Comparison of ENCODE assay signal across 9 mouse cellular contexts in the genomic region with DNA sequence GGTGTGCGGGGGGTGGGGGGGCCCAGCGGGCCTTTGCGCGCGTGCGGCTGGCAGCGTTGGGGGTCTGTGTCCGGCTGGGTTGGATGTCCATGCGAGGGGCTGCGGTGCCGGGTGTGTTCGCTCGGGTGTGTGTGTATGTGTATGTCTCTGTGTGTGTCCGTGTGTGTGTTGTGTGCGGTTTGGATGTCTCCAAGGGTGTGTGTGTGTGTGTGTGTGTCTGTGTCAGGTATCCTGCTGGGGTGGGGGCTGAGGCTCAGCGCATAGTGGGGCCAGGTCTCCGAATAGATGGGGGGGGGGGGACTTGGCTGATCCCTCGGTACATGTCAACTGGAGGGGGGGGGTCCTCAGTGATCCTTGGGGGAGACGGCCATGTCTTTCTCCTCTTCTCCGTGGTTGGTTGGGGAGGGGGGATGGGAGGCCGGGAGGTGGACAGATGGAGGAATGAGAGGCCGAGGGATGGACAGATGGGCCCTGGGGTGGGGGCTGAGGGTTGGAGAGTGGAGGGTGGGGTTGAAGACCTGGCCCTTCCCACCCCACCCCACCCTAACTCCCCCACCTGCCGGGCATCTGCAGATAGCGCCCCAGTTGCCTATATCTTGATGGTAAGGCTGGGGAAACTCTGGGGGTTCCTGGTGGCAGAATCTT. TPM values are rescaled to one million over a fixed set of nuclear protein-coding genes. Genes with fewer than 3 reads are reported as not detected.
DNase-seq lines count a peak whose midpoint lies in the region; ATAC-seq and TF ChIP-seq lines count a peak whose summit lies in the region.
"Had no signal": no experiment of that assay in that cellular context is flagged by ENCODE, and none has a peak within 500 bp of the region (broad histone marks: within the 10 kb centered on the region; RNA-seq: fewer than 3 reads in every experiment).

No protein-coding gene starts in this region.

- peak overlapping the region; percentile 92 for H3K4me2 ChIP-seq in intestine, postnatal 0 days (replicated peaks; ENCODE audit: low read depth)
- H3K4me2 ChIP-seq in stomach, embryonic 14.5 days (replicated peaks; ENCODE audit: low read depth, low read length) = peak overlapping the region; percentile 94

- no peak for ATAC-seq in megakaryocyte, adult 5-6 weeks (ENCODE audit: poor library complexity, severe bottlenecking)
- ATAC-seq in intestine, postnatal 0 days = no peak
- 0 out of 2 replicates have a peak, but pooled peaks have one; percentile 19 for ATAC-seq in stomach, embryonic 14.5 days (ENCODE audit: insufficient number of reproducible peaks, insufficient read depth, low FRiP score, low read depth)

- peak; percentile 43 to 72 for DNase-seq in cerebellum, postnatal 25 days
- no peak for DNase-seq in cerebellum, adult 11-12 months
- DNase-seq in urinary bladder, postnatal 25 days (ENCODE audit: low spot score) = no peak
- no peak for DNase-seq in ovary, postnatal 36 days (ENCODE audit: low spot score)

- peaks cover 31% of the 10 kb centered on the region for H3K4me1 ChIP-seq in megakaryocyte, embryonic 14.5 days
- H3K4me1 ChIP-seq in intestine, postnatal 0 days (replicated peaks; ENCODE audit: control insufficient read depth, insufficient read depth, low read length) = no peaks in the 10 kb centered on the region
- peaks cover 6% of the 10 kb centered on the region; the same call in 1 of the 2 replicates for H3K4me1 ChIP-seq in stomach, embryonic 14.5 days (ENCODE audit: control insufficient read depth, insufficient read depth, low read length)

- peak overlapping the region; percentile 59 for H3K9ac ChIP-seq in intestine, postnatal 0 days (ENCODE audit: low read depth, low read length)
- peak overlapping the region; percentile 80 for H3K9ac ChIP-seq in stomach, embryonic 14.5 days (replicated peaks; ENCODE audit: low read depth, low read length)

- 2% methylated on average over 22 of the region's 24 CpGs for WGBS in intestine, postnatal 0 days
- 1% methylated on average over 23 of the region's 24 CpGs for WGBS in stomach, embryonic 14.5 days

- H3K27me3 ChIP-seq in megakaryocyte, embryonic 14.5 days (replicated peaks) = peaks cover 24% of the 10 kb centered on the region
- H3K27me3 ChIP-seq in intestine, postnatal 0 days (replicated peaks; ENCODE audit: control insufficient read depth, insufficient read depth, low read length) = no peaks in the 10 kb centered on the region
- no peaks in the 10 kb centered on the region for H3K27me3 ChIP-seq in stomach, embryonic 14.5 days (ENCODE audit: control insufficient read depth, insufficient read depth, low read length)

- H3K4me3 ChIP-seq in megakaryocyte, embryonic 14.5 days (replicated peaks) = peak overlapping the region; percentile 94
- peak overlapping the region; percentile 59 for H3K4me3 ChIP-seq in intestine, postnatal 0 days (ENCODE audit: low read depth, low read length)
- peak overlapping the region; percentile 80 for H3K4me3 ChIP-seq in stomach, embryonic 14.5 days (ENCODE audit: low read depth, low read length)

- H3K9me3 ChIP-seq in megakaryocyte, embryonic 14.5 days = no peaks in the 10 kb centered on the region
- H3K9me3 ChIP-seq in intestine, postnatal 0 days (ENCODE audit: control insufficient read depth) = no peaks in the 10 kb centered on the region
- H3K9me3 ChIP-seq in stomach, embryonic 14.5 days (ENCODE audit: control insufficient read depth, low read depth, low read length) = no peaks in the 10 kb centered on the region

- no peak for TF ChIP-seq CTCF in intestine, postnatal 0 days (IDR thresholded peaks at IDR 0.05; ENCODE audit: low read depth)

- H3K36me3 ChIP-seq in megakaryocyte, embryonic 14.5 days (replicated peaks; ENCODE audit: low read length) = peaks cover 5% of the 10 kb centered on the region
- no peaks in the 10 kb centered on the region for H3K36me3 ChIP-seq in intestine, postnatal 0 days (ENCODE audit: control insufficient read depth, insufficient read depth)
- H3K36me3 ChIP-seq in stomach, embryonic 14.5 days (ENCODE audit: control insufficient read depth, insufficient read depth, low read length) = no peaks in the 10 kb centered on the region

- no peak overlapping the region for H3K27ac ChIP-seq in intestine, postnatal 0 days (ENCODE audit: low read depth, low read length)
- no peak overlapping the region for H3K27ac ChIP-seq in stomach, embryonic 14.5 days (ENCODE audit: low read length)

RNA-seq across cellular contexts. Expression of a gene that starts 0.7 kb away (rescaled TPM):
- 3.4 and 4.0 TPM in 2 replicates for polyA plus RNA-seq in megakaryocyte, embryonic 14.5 days (2012; ENCODE audit: insufficient read depth, low replicate concordance)
- 1.0 and 1.7 TPM in 2 replicates for total RNA-seq in megakaryocyte, adult 5-6 weeks (2015)
- 0.66 and 0.98 TPM in 2 replicates for total RNA-seq in megakaryocyte, adult 5-6 weeks (2017)
- polyA plus RNA-seq in intestine, postnatal 0 days (2015; fragmentation: Nextera tagmentation; extraction: Ambion mirVana) = 0.55 and 0.82 TPM in 2 replicates
- 4.2 and 5.3 TPM in 2 replicates for polyA plus RNA-seq in stomach, embryonic 14.5 days (2014; fragmentation: Nextera tagmentation; extraction: Ambion mirVana)
- polyA plus RNA-seq: C2C12 had no signal

RNA-seq across cellular contexts. Expression of a gene that starts 15.2 kb away (rescaled TPM):
- 4.7 and 41.3 TPM in 2 replicates for polyA plus RNA-seq in megakaryocyte, embryonic 14.5 days (2012; ENCODE audit: insufficient read depth, low replicate concordance)
- 544 and 552 TPM in 2 replicates for total RNA-seq in megakaryocyte, adult 5-6 weeks (2015)
- 837 and 967 TPM in 2 replicates for total RNA-seq in megakaryocyte, adult 5-6 weeks (2017)
- polyA plus RNA-seq in intestine, postnatal 0 days (2015; fragmentation: Nextera tagmentation; extraction: Ambion mirVana) = 33.6 and 35.0 TPM in 2 replicates
- 17.0 and 17.2 TPM in 2 replicates for polyA plus RNA-seq in stomach, embryonic 14.5 days (2014; fragmentation: Nextera tagmentation; extraction: Ambion mirVana)
- polyA plus RNA-seq: C2C12 had no signal

RNA-seq across cellular contexts. Expression of a gene that starts 57.8 kb away (rescaled TPM):
- polyA plus RNA-seq in megakaryocyte, embryonic 14.5 days (2012; ENCODE audit: insufficient read depth, low replicate concordance) = not detected in 2 replicates
- total RNA-seq in megakaryocyte, adult 5-6 weeks (2015) = not detected in 2 replicates
- total RNA-seq in megakaryocyte, adult 5-6 weeks (2017) = not detected in 2 replicates
- not detected in 2 replicates for polyA plus RNA-seq in intestine, postnatal 0 days (2015; fragmentation: Nextera tagmentation; extraction: Ambion mirVana)
- polyA plus RNA-seq in stomach, embryonic 14.5 days (2014; fragmentation: Nextera tagmentation; extraction: Ambion mirVana) = not detected in 2 replicates
- polyA plus RNA-seq: C2C12 had no signal

RNA-seq across cellular contexts. Expression of a gene that starts 59.7 kb away (rescaled TPM):
- polyA plus RNA-seq in megakaryocyte, embryonic 14.5 days (2012; ENCODE audit: insufficient read depth, low replicate concordance) = 38.6 and 78.0 TPM in 2 replicates
- total RNA-seq in megakaryocyte, adult 5-6 weeks (2015) = 42.1 and 46.8 TPM in 2 replicates
- 129 and 153 TPM in 2 replicates for total RNA-seq in megakaryocyte, adult 5-6 weeks (2017)
- 54.6 and 60.6 TPM in 2 replicates for polyA plus RNA-seq in intestine, postnatal 0 days (2015; fragmentation: Nextera tagmentation; extraction: Ambion mirVana)
- polyA plus RNA-seq in stomach, embryonic 14.5 days (2014; fragmentation: Nextera tagmentation; extraction: Ambion mirVana) = 67.3 and 73.2 TPM in 2 replicates

RNA-seq across cellular contexts. Expression of a gene that starts 60.0 kb away (rescaled TPM):
- 15.2 and 24.0 TPM in 2 replicates for polyA plus RNA-seq in megakaryocyte, embryonic 14.5 days (2012; ENCODE audit: insufficient read depth, low replicate concordance)
- total RNA-seq in megakaryocyte, adult 5-6 weeks (2015) = 14.7 and 15.4 TPM in 2 replicates
- total RNA-seq in megakaryocyte, adult 5-6 weeks (2017) = 9.0 and 9.4 TPM in 2 replicates
- polyA plus RNA-seq in intestine, postnatal 0 days (2015; fragmentation: Nextera tagmentation; extraction: Ambion mirVana) = 42.7 and 44.2 TPM in 2 replicates
- 47.1 and 51.1 TPM in 2 replicates for polyA plus RNA-seq in stomach, embryonic 14.5 days (2014; fragmentation: Nextera tagmentation; extraction: Ambion mirVana)

Comparison
In these comparisons a context has a peak if more than half of its experiments do, and no peak if none do; other contexts are left out.
1. DNase-seq: peak in cerebellum, postnatal 25 days (2 of 2); none in cerebellum, adult 11-12 months (single experiment), urinary bladder, postnatal 25 days (single experiment) and ovary, postnatal 36 days (single experiment).
2. Peak in every context shown above with its lines, with median percentiles within 50 percentile points of each other: H3K4me3 ChIP-seq.